Mouse (Mus musculus): ENCODE measurements at regions not wholly inside any gene's neighbourhood (a gene's known extent, or its start where the extent isn't known, plus 50 kb on each side); places are given as distances from the start of the nearest gene placed in this dataset.
A peak's percentile ranks its signal among the peaks of the same experiment; 100 is the strongest.

GRCm38 (mm10) chr15:28081147-28081546 is 55.5 kb upstream of the Trio start:
- DNase-seq (ENCODE audit: extremely low read depth), result peak; percentile 91
- dilution Hi-C loops (cut with MboI; ENCODE audit: extremely low pct_ligation_motif_present, extremely low pct_unique_long_range_greater_than_20kb, low sequenced_read_pairs) (no loop called here), in situ Hi-C loops (cut with MboI; ENCODE audit: low pct_ligation_motif_present, low pct_unique_long_range_greater_than_20kb, low sequenced_read_pairs) (no loop called here)
- TF ChIP-seq BHLHE40 (IDR thresholded peaks at IDR 0.05; ENCODE audit: low read depth, low read length) (peak; percentile 97), USF2 (conservative IDR thresholded peaks at IDR 0.05; ENCODE audit: low read depth, low read length) (peak; percentile 58; the same call in 1 of the 2 replicates), ZC3H11A (IDR thresholded peaks at IDR 0.05; ENCODE audit: low read depth, low read length) (no peak), USF1 (IDR thresholded peaks at IDR 0.05; ENCODE audit: low read depth, low read length) (peak; percentile 26), IRF4 (IDR thresholded peaks at IDR 0.05; ENCODE audit: low read depth, low read length) (peak; percentile 53; the same call in 1 of the 2 replicates), PAX5 (IDR thresholded peaks at IDR 0.05; ENCODE audit: low read length) (no peak), ETS1 (conservative IDR thresholded peaks at IDR 0.05; ENCODE audit: low read depth, low read length) (peak; percentile 86), EP300 (IDR thresholded peaks at IDR 0.05; ENCODE audit: low read length) (peak; percentile 43; the same call in 1 of the 2 replicates)
- Histone ChIP-seq H3K36me3 (replicated peaks in 1 of 2; ENCODE audit: control insufficient read depth in 1 of 2, insufficient read depth in 1 of 2, low read length in 1 of 2) (no peaks in the 10 kb centered on the region), H3K9ac (ENCODE audit: insufficient read depth, low read depth) (no peak overlapping the region), H3K4me1 (ENCODE audit: control insufficient read depth in 1 of 2, insufficient read depth in 2 of 2) (peaks cover 0 to 20% of the 10 kb centered on the region in 2 experiments; a peak in 2 of 4 replicates), H3K79me2 (replicated peaks; ENCODE audit: control insufficient read depth, extremely low read depth, insufficient read depth, poor library complexity, severe bottlenecking) (no peaks in the 10 kb centered on the region), H3K27me3 (replicated peaks) (no peaks in the 10 kb centered on the region), H3K27ac (ENCODE audit: insufficient read depth, low read depth) (no peak overlapping the region), H3K4me3 (replicated peaks in 1 of 3; ENCODE audit: low read depth in 2 of 3, low read length in 2 of 3, poor library complexity in 1 of 3) (no peak overlapping the region), H3K9me3 (replicated peaks; ENCODE audit: low read length) (no peaks in the 10 kb centered on the region), H3K4me2 (ENCODE audit: insufficient read depth, low read depth, poor library complexity, severe bottlenecking) (no peak overlapping the region)

GRCm38 (mm10) chr15:28082411-28082810 is 56.8 kb upstream of the Trio start:
- no peak overlapping the region for H3K27ac ChIP-seq (ENCODE audit: insufficient read depth, low read depth)
- TF ChIP-seq MEF2A (IDR thresholded peaks at IDR 0.05; ENCODE audit: borderline replicate concordance, low read depth, low read length), result no peak
- no peak overlapping the region for H3K9ac ChIP-seq (ENCODE audit: insufficient read depth, low read depth)
- H3K9me3 ChIP-seq (replicated peaks; ENCODE audit: low read length), result no peaks in the 10 kb centered on the region
- no peaks in the 10 kb centered on the region for H3K27me3 ChIP-seq (replicated peaks)
- dilution Hi-C loops (cut with MboI; ENCODE audit: extremely low pct_ligation_motif_present, extremely low pct_unique_long_range_greater_than_20kb, low sequenced_read_pairs), result no loop called here
- no peak for DNase-seq (ENCODE audit: extremely low read depth)
- in situ Hi-C loops (cut with MboI; ENCODE audit: low pct_ligation_motif_present, low pct_unique_long_range_greater_than_20kb, low sequenced_read_pairs), result no loop called here
- no peak overlapping the region for H3K4me3 ChIP-seq (replicated peaks in 1 of 3; ENCODE audit: low read depth in 2 of 3, low read length in 2 of 3, poor library complexity in 1 of 3)
- H3K36me3 ChIP-seq (replicated peaks in 1 of 2; ENCODE audit: control insufficient read depth in 1 of 2, insufficient read depth in 1 of 2, low read length in 1 of 2), result no peaks in the 10 kb centered on the region
- peaks cover 0 to 20% of the 10 kb centered on the region in 2 experiments; a peak in 2 of 4 replicates for H3K4me1 ChIP-seq (ENCODE audit: control insufficient read depth in 1 of 2, insufficient read depth in 2 of 2)
- H3K79me2 ChIP-seq (replicated peaks; ENCODE audit: control insufficient read depth, extremely low read depth, insufficient read depth, poor library complexity, severe bottlenecking), result no peaks in the 10 kb centered on the region
- no peak overlapping the region for H3K4me2 ChIP-seq (ENCODE audit: insufficient read depth, low read depth, poor library complexity, severe bottlenecking)

GRCm38 (mm10) chr15:28105956-28106355 is 80.3 kb upstream of the Trio start:
- H3K79me2 ChIP-seq (replicated peaks; ENCODE audit: control insufficient read depth, extremely low read depth, insufficient read depth, poor library complexity, severe bottlenecking), result no peaks in the 10 kb centered on the region
- H3K9ac ChIP-seq (ENCODE audit: insufficient read depth, low read depth), result no peak overlapping the region
- DNase-seq (ENCODE audit: extremely low read depth), result no peak
- no peak overlapping the region for H3K4me3 ChIP-seq (replicated peaks in 1 of 3; ENCODE audit: low read depth in 2 of 3, low read length in 2 of 3, poor library complexity in 1 of 3)
- peaks cover 0 to 26% of the 10 kb centered on the region in 2 experiments; a peak in 2 of 4 replicates for H3K4me1 ChIP-seq (ENCODE audit: control insufficient read depth in 1 of 2, insufficient read depth in 2 of 2)
- no peaks in the 10 kb centered on the region for H3K27me3 ChIP-seq (replicated peaks)
- H3K9me3 ChIP-seq (replicated peaks; ENCODE audit: low read length), result no peaks in the 10 kb centered on the region
- dilution Hi-C loops (cut with MboI; ENCODE audit: extremely low pct_ligation_motif_present, extremely low pct_unique_long_range_greater_than_20kb, low sequenced_read_pairs) (no loop called here), in situ Hi-C loops (cut with MboI; ENCODE audit: low pct_ligation_motif_present, low pct_unique_long_range_greater_than_20kb, low sequenced_read_pairs) (no loop called here)
- no peak overlapping the region for H3K4me2 ChIP-seq (ENCODE audit: insufficient read depth, low read depth, poor library complexity, severe bottlenecking)
- no peaks in the 10 kb centered on the region for H3K36me3 ChIP-seq (replicated peaks in 1 of 2; ENCODE audit: control insufficient read depth in 1 of 2, insufficient read depth in 1 of 2, low read length in 1 of 2)
- TF ChIP-seq IRF4 (IDR thresholded peaks at IDR 0.05; ENCODE audit: low read depth, low read length) (no peak), USF2 (conservative IDR thresholded peaks at IDR 0.05; ENCODE audit: low read depth, low read length) (no peak), CTCF (conservative IDR thresholded peaks at IDR 0.05 in 1 of 2, IDR thresholded peaks at IDR 0.05 in 1 of 2; ENCODE audit: low read depth in 2 of 2, low read length in 2 of 2) (no peak), USF1 (IDR thresholded peaks at IDR 0.05; ENCODE audit: low read depth, low read length) (no peak), ELF1 (IDR thresholded peaks at IDR 0.05; ENCODE audit: low read depth, low read length) (no peak), MAZ (IDR thresholded peaks at IDR 0.05; ENCODE audit: low read depth, low read length) (no peak), RCOR1 (conservative IDR thresholded peaks at IDR 0.05; ENCODE audit: low read depth, low read length) (no peak), KAT2A (IDR thresholded peaks at IDR 0.05; ENCODE audit: insufficient replicate concordance, low read length) (no peak), POLR2AphosphoS2 (IDR thresholded peaks at IDR 0.05; ENCODE audit: low read depth, low read length) (no peak)
- no peak overlapping the region for H3K27ac ChIP-seq (ENCODE audit: insufficient read depth, low read depth)
